Mouse (Mus musculus) frontal cortex, postnatal 25 days (tissue): Measurements from ENCODE around the gene Enpp6.

Source experiments
- DNase-seq, 2 experiments: peaks; one replicate each; pipeline ENCODE4 v3.0.0; 2022; ENCODE audit warnings: low spot score in 2 of 2

The Enpp6 gene

GRCm38 (mm10) chr8:46986386-46987140 is at the start of gene Enpp6:
TSS of gene Enpp6 (plus strand) at chr8:46986887.
- no peak for DNase-seq

DNA sequence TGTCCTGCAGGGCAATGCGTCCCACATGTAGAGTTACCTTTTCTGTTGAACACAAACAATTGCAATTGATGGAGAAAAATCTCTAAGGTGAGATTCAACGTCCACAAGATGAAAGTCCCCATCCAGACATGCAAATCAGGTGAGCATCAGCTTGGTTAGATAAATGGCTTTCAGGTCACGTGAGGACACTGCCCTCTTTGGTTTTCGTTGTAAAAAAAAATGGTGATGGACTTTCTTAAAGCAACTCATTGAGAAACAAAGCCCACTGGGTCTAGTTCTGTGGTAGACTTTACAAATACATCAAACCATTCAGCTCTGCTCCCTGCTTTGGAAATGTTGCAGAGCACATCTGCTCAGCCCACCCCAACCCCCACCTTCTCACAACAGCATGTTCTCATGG is 48.5 kb upstream of the Enpp6 start:
- no peak for DNase-seq

DNA sequence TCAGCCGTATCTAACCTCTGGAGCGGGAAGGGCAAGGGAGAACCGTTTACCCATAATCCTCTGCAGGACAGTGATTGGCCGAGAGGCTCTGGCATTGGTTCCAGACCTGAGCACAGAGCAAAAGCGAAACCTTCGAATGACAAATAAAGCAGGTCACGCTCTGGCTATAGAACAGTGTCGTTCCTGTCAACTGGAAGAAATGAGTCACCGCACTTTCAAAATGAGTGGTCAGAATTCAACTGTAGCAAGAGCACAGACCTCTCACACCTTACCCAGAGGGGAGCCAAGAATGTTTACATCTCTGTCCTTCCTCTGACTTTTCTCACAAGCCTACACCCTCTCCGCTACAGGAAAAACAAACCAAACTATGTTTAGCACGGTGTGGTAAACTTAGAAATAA is 45.4 kb upstream of the Enpp6 start:
- DNase-seq: no peak

GRCm38 (mm10) chr8:46941731-46942650 is 44.7 kb upstream of the Enpp6 start:
- DNase-seq: no peak

DNA sequence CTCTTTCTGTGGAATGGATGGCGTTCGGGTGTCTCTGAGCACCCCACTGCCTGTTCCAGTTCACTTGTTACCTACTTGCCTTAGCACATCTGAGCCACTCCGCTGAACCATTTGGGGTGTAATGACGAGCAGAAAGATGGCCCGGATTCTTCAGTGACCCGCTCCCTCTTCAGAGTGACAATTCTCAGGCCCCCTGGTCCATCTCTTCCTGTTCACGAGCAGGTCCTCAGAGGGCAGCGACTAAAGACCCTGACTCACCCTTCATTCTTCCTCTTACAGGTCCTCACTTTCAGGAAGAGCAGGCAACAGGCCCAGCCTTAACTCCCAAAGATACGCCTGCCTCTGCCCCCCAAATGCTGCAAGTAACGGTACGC is 44.0 kb upstream of the Enpp6 start:
- DNase-seq: no peak

- DNase-seq: no peak
Measured at GRCm38 (mm10) chr8:46943337-46943736, 43.4 kb upstream of the Enpp6 start.

DNA sequence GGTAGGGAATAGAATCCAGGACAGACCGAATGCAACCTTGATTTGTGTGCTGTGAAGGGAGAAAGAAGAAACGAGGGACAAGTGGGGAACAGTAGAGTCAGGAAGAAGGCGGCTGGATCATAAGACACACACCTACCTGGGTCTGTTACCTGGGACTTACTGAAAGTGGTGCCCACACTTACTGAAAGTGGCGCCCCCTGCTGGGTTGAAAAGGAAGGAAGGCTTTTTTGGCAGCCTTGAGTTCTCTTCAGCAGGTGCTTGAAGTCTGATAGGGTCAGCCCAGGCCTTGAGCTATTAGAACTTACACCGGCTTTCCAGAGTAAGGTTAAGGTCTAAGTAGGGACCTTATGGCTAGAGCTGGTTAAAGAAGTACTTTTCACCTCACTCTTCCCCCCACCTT is 40.5 kb upstream of the Enpp6 start:
- DNase-seq: no peak

DNA sequence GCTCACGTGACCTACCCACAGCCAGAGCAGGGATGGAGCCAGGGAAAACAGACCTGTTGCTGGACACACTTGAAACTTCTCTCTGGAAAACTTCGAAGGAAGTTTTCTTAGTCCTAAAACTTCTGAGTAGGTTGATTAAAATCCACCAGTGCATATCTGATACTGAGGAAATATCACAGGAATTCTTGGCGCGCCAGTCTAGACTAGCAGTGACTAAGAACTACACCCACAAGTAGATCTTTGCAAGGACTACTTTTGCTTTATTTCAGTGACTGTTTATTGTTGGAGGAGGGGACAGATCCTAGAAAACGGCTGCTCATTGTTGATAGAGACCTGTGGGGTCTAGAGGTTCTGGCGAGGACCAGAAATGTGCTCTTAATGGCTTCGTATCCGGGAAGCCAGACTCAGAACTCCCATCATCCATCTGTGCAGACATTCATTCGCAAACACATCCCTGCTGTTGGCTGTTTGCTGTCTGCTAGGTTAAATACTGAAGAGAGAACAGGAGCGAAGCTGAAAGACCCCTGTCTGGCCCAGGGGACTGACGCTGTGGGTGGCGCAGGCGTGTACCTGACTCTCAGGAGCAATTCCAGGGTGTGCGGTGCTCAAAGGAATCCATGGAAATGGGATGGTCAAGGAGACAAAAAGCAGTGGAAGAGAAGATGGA is 38.5 kb upstream of the Enpp6 start:
- DNase-seq: no peak

DNA sequence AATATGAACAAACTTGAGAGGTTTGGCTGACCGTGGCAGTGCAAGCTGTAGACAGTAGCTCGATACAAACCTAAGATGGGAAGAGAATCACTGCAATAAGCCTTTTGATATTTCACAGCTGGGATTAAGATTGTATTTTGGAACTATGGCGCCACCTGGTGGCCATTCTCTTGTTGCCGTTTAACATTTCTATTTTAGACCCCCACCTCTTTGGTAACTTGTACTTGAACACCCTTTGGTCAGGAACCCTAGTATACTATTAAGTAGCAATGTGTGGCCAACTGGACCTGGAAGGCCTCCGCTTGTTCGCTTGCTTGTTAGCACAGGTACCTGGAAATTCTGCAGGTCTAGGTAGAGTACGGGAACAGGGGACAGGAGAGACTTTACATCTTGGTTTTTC is 33.2 kb upstream of the Enpp6 start:
- DNase-seq: peak; percentile 71 to 73

DNA sequence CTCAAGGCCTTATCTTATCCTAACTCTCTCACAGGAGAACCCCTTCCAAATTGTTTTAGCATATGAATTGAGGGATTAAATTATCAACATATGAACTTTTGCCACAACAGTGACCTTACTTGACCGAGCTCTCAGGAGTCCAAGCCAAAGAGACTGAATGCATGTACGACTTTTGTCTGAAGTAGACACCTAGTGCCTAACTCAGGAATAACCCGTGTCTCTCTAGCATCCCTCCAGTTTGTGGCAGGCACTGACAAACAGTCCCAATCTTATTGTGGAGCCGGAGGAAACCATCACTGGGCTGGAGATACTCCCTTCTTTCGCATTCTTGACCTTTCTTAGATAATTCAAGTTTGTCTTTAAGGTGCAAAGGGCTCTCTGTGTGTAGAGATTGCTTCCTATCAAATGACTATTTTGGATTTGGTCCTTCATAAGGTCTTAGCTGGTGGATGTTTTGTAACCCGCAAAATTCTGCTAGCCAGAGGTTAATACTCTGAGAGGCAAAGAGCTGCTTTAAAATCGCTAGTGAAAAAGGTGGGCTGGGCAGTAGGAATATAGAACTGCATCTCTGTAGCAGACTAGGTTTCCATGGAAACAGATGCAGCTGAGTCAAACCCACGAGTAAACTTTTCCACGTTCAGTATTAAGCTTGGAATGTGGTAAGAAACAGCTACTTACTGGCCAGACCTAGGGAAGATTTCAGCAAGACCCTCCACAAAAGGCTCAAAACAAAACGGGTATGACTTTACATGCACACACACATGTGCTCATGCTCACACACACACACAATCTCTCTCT is 23.9 kb upstream of the Enpp6 start:
- DNase-seq: no peak

DNA sequence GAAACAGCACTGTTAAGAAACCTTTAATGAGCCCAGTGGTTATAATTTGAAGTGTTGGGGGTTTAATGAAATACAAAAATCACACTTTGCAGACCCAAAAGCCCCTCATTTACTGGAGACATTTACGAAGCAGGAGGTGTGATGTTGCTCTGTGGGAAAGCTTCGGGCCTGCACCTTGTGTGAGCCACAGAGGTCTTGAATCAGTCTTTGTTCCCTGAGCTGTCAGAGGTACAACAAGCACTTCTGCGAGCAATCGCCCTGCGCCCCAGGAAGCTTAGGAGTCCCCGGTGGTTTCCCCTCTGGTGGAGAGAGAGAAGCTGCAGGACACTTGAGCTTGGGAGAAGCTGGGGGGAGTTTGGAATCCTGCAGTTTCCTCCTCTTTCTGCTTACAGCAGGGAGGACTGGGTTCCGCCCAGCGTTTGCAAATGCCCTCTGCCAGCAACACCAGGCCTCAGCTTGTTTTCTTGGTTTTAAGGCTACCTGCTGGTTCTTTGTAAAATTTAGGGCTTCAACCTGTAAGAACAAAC is 23.0 kb upstream of the Enpp6 start:
- DNase-seq: no peak

DNA sequence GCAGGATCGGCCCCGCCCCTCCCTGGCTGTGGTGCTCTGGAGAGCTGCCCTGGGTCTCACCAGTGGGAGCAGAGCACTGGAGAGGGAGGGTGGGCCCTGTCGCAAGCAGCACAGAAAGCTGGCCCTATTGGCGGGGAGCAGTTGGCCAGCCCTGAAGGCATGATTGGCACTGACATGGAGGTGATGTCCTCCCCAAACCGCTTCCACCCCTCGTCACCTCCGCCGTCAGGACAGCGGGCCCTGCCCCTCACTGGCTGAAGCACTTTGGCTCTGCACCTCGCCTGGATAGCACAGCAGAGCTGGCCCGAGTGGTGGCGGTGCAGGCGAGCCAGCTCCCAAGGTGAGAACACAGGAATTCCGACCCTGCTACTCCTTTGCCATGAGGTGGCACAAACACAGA is 20.9 kb upstream of the Enpp6 start:
- DNase-seq: no peak

DNA sequence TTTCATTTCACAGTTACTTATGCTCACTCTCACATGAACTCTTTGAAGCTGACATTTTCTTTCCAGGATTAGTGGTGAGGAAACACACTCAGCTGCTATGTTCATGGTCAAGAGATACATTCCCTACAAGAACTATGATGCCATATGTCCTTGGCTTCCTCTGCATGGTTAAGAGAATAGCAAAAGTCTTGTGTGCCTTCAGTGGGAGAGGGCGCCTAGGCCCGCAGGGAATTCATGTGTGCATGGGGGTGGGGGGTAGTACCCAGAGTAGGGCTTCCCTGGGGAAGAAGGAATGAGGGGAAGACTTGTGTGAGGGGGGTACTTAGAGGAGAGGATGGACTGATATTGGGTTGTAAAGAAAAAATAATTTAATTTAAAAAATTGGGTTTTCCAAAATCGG is 18.0 kb upstream of the Enpp6 start:
- no peak for DNase-seq

GRCm38 (mm10) chr8:46969386-46969785 is 17.3 kb upstream of the Enpp6 start:
- no peak for DNase-seq

DNA sequence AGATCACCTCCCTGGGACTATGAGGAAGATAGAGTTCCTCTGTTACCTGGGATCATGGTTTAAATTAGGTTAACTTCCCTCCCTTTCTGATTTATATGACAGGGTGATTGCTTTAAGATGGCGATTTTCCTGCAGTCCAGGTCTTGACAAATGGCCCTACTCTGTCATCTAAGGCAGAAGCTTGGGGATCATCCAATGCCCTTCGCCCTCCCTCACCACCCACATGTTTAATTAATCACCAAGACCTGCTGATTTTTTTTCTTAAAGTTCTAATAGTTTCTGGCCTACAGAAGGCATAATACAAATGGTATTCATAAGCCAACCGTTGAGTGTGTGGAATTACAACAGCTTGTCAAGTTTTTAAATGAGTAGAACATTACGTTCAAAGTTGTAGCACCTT is 9.3 kb upstream of the Enpp6 start:
- DNase-seq: no peak

DNA sequence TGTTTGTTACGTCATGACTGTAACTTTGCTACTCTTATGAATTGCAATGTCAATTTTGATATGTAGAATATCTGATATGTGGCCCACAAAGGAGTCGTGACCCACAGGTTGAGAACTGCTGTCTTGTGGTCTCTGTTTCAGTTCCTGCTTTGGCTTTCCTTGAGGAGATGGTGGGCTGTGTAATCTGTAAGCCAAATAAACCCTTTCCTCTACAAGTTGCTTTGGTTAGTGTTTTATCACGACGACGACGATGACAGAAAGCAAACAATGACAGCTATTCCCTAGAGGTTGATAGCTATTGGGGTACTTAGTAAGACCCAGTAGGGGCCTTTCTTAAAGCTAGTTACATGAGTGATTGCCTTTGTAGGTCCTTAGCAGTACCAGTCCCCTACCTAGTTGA is 4.5 kb upstream of the Enpp6 start:
- no peak for DNase-seq

GRCm38 (mm10) chr8:46982770-46983169 is 3.9 kb upstream of the Enpp6 start:
- DNase-seq: no peak

GRCm38 (mm10) chr8:46984647-46985046 is 2.0 kb upstream of the Enpp6 start:
- no peak for DNase-seq

- DNase-seq: no peak
Measured at GRCm38 (mm10) chr8:46988366-46988765, 1.7 kb downstream of the Enpp6 start.

DNA sequence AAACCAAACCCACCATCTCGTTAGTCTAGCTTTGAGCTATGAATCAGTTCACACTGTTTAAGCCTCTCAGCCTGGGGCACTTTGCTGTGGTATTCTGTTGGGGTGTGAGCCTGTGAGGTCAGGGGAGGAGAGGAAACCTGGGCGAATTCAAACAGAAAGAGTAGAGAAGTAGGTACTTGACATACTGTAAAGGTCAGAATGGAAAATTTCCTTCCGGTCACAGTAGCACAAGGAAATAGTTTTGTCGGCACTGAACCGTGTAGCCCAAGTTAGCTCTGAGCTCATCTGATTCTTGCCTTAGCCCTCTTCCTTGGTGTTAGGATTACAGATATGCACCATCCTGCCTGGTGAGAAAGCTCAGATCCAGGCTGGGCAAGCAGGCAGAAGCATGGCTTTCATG is 4.4 kb downstream of the Enpp6 start:
- DNase-seq: no peak

GRCm38 (mm10) chr8:46992579-46992978 is 5.9 kb downstream of the Enpp6 start:
- no peak for DNase-seq
